Mouse (Mus musculus): ENCODE measurements at regions not wholly inside any gene's neighbourhood (a gene's known extent, or its start where the extent isn't known, plus 50 kb on each side); places are given as distances from the start of the nearest gene placed in this dataset.

DNA sequence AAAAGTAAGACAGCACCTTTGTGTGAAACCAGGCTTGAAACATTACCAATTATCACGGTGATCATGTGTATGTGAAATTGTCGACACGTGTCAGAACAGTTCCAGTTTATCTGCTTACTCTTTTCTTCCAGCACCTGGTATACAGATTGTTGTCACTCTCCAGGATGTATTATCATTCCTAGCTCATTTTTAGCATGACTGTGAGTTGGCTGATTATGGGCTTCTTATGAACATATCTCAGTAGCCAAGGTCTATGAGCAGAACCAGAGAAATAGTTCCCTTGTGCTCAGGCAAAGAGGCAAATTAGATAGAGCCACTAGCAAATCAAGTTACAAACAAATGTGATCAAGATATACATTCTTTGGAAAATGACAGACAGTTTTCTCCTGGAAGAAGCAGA lies 70.2 kb upstream of the Adgra3 start:
- 25% methylated on average over 3 of the region's 3 CpGs for WGBS (ENCODE audit: insufficient replicate concordance)
- Histone ChIP-seq H3K27me3 (ENCODE audit: control insufficient read depth, insufficient read depth, low read length) (no peaks in the 10 kb centered on the region), H3K36me3 (replicated peaks; ENCODE audit: control insufficient read depth, insufficient read depth, low read depth) (no peaks in the 10 kb centered on the region), H3K4me1 (replicated peaks; ENCODE audit: control insufficient read depth in 2 of 2, insufficient read depth in 2 of 2, low read length in 1 of 2) (peaks cover 51 to 59% of the 10 kb centered on the region in 2 experiments), H3K27ac (peak overlapping the region; percentile 83), H3K9me3 (ENCODE audit: control insufficient read depth, low read length) (no peaks in the 10 kb centered on the region), H3K9ac (replicated peaks) (no peak overlapping the region), H3K4me3 (ENCODE audit: insufficient read depth in 1 of 2, low read depth in 2 of 2, low read length in 2 of 2) (no peak overlapping the region), H3K4me2 (ENCODE audit: low read depth) (peak overlapping the region; percentile 22; the same call in 1 of the 2 replicates)
- peak; percentile 68 for TF ChIP-seq EP300 (IDR thresholded peaks at IDR 0.05; ENCODE audit: low read depth)
- no peak for TF ChIP-seq CTCF (IDR thresholded peaks at IDR 0.05; ENCODE audit: low read depth)
- DNase-seq (ENCODE audit: low read depth in 3 of 3, low spot score in 3 of 3) (peak; percentile 39 to 57 (median 45)), ATAC-seq (ENCODE audit: insufficient read depth) (peak; percentile 14; the same call in 1 of the 2 replicates)

DNA sequence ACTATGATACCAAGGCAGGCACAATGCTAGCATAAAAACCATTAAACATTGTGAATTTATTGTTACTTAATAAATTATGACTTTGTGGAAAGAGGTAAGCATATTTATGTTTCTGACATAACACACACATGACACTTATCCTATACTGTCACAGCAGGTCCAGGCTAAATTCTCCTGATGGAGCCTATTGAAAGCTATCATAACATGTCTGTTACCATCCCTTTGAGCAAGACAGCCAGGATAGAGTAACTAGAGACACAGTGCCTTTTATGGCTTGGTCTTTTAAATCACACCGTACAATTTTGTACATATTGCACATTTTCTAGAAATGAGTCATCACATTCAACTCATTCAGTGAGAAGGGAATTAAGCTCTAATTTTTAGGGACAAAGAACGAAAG lies 67.8 kb upstream of the Adgra3 start:
- H3K9ac ChIP-seq (replicated peaks): peak overlapping the region; percentile 53; the same call in 1 of the 2 replicates
- WGBS (ENCODE audit: insufficient replicate concordance): 66% methylated on average over 2 of the region's 2 CpGs
- no peaks in the 10 kb centered on the region for H3K9me3 ChIP-seq (ENCODE audit: control insufficient read depth, low read length)
- H3K36me3 ChIP-seq (replicated peaks; ENCODE audit: control insufficient read depth, insufficient read depth, low read depth): no peaks in the 10 kb centered on the region
- TF ChIP-seq EP300 (IDR thresholded peaks at IDR 0.05; ENCODE audit: low read depth) (no peak), CTCF (IDR thresholded peaks at IDR 0.05; ENCODE audit: low read depth) (no peak)
- peak overlapping the region; percentile 66 for H3K4me2 ChIP-seq (ENCODE audit: low read depth)
- DNase-seq (ENCODE audit: low read depth in 3 of 3, low spot score in 3 of 3) (no peak), ATAC-seq (ENCODE audit: insufficient read depth) (peak; percentile 47)
- no peak overlapping the region for H3K4me3 ChIP-seq (ENCODE audit: insufficient read depth in 1 of 2, low read depth in 2 of 2, low read length in 2 of 2)
- peak overlapping the region; percentile 94 for H3K27ac ChIP-seq
- H3K27me3 ChIP-seq (ENCODE audit: control insufficient read depth, insufficient read depth, low read length): no peaks in the 10 kb centered on the region
- H3K4me1 ChIP-seq (replicated peaks; ENCODE audit: control insufficient read depth in 2 of 2, insufficient read depth in 2 of 2, low read length in 1 of 2): peaks cover 55 to 66% of the 10 kb centered on the region in 2 experiments

GRCm38 (mm10) chr5:50126177-50126576 lies 67.4 kb upstream of the Adgra3 start:
- H3K9ac ChIP-seq (replicated peaks): no peak overlapping the region
- ATAC-seq (ENCODE audit: insufficient read depth) (peak; percentile 95), DNase-seq (ENCODE audit: low read depth in 3 of 3, low spot score in 3 of 3) (peak; percentile 86 to 89 (median 87))
- no peak overlapping the region for H3K4me3 ChIP-seq (ENCODE audit: insufficient read depth in 1 of 2, low read depth in 2 of 2, low read length in 2 of 2)
- peak overlapping the region; percentile 94 for H3K27ac ChIP-seq
- TF ChIP-seq EP300 (IDR thresholded peaks at IDR 0.05; ENCODE audit: low read depth) (peak; percentile 99), CTCF (IDR thresholded peaks at IDR 0.05; ENCODE audit: low read depth) (no peak)
- H3K4me1 ChIP-seq (replicated peaks; ENCODE audit: control insufficient read depth in 2 of 2, insufficient read depth in 2 of 2, low read length in 1 of 2): peaks cover 55 to 66% of the 10 kb centered on the region in 2 experiments
- H3K9me3 ChIP-seq (ENCODE audit: control insufficient read depth, low read length): no peaks in the 10 kb centered on the region
- peak overlapping the region; percentile 66 for H3K4me2 ChIP-seq (ENCODE audit: low read depth)
- no peaks in the 10 kb centered on the region for H3K27me3 ChIP-seq (ENCODE audit: control insufficient read depth, insufficient read depth, low read length)
- H3K36me3 ChIP-seq (replicated peaks; ENCODE audit: control insufficient read depth, insufficient read depth, low read depth): no peaks in the 10 kb centered on the region

- TF ChIP-seq CTCF (IDR thresholded peaks at IDR 0.05; ENCODE audit: low read depth) (no peak), EP300 (IDR thresholded peaks at IDR 0.05; ENCODE audit: low read depth) (no peak)
- Histone ChIP-seq H3K9me3 (ENCODE audit: control insufficient read depth, low read length) (no peaks in the 10 kb centered on the region), H3K36me3 (replicated peaks; ENCODE audit: control insufficient read depth, insufficient read depth, low read depth) (no peaks in the 10 kb centered on the region), H3K4me2 (ENCODE audit: low read depth) (peak overlapping the region; percentile 66), H3K27me3 (ENCODE audit: control insufficient read depth, insufficient read depth, low read length) (no peaks in the 10 kb centered on the region), H3K4me3 (ENCODE audit: insufficient read depth in 1 of 2, low read depth in 2 of 2, low read length in 2 of 2) (peak overlapping the region; percentile 28 to 29; a peak in 3 of 4 replicates), H3K27ac (peak overlapping the region; percentile 94), H3K9ac (replicated peaks) (peak overlapping the region; percentile 58), H3K4me1 (replicated peaks; ENCODE audit: control insufficient read depth in 2 of 2, insufficient read depth in 2 of 2, low read length in 1 of 2) (peaks cover 52 to 64% of the 10 kb centered on the region in 2 experiments)
- no peak for DNase-seq (ENCODE audit: low read depth in 3 of 3, low spot score in 3 of 3)
- WGBS (ENCODE audit: insufficient replicate concordance): 28% methylated on average over 2 of the region's 2 CpGs
- ATAC-seq (ENCODE audit: insufficient read depth): no peak; the same call in 1 of the 2 replicates
Measured at GRCm38 (mm10) chr5:50125676-50126075, 66.9 kb upstream of the Adgra3 start.

DNA sequence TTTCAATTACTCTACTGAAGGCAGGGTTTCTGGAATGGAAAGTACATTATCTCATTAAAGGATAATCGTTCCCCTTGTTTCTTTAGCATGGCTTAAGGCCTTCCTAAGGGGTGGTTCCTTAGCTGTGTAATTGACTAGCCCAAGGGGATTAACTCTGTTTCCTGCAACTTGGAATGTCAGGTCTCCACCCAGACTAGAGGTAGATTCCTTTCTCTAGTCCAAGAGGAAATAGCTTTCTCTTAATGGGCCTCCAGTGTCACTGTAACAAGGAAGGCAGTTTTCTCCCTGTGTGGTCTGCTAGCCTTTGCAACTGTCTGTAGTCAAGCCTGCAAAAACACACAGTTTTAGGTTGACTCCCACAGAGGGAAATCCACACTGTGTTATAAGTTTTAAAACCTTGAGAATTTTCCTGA lies 64.0 kb upstream of the Adgra3 start:
- no peak for ATAC-seq (ENCODE audit: insufficient read depth)
- TF ChIP-seq CTCF (IDR thresholded peaks at IDR 0.05; ENCODE audit: low read depth): no peak
- TF ChIP-seq EP300 (IDR thresholded peaks at IDR 0.05; ENCODE audit: low read depth): no peak
- 43% methylated on average over 1 of the region's 1 CpGs for WGBS (ENCODE audit: insufficient replicate concordance)

More for the DNA sequence above, 64.0 kb upstream of the Adgra3 start:
- no peaks in the 10 kb centered on the region for H3K27me3 ChIP-seq (ENCODE audit: control insufficient read depth, insufficient read depth, low read length)
- H3K4me3 ChIP-seq (ENCODE audit: insufficient read depth in 1 of 2, low read depth in 2 of 2, low read length in 2 of 2): no peak overlapping the region
- no peak for DNase-seq (ENCODE audit: low read depth in 3 of 3, low spot score in 3 of 3)
- peaks cover 40 to 46% of the 10 kb centered on the region in 2 experiments for H3K4me1 ChIP-seq (replicated peaks; ENCODE audit: control insufficient read depth in 2 of 2, insufficient read depth in 2 of 2, low read length in 1 of 2)
- no peaks in the 10 kb centered on the region for H3K36me3 ChIP-seq (replicated peaks; ENCODE audit: control insufficient read depth, insufficient read depth, low read depth)
- H3K9me3 ChIP-seq (ENCODE audit: control insufficient read depth, low read length): no peaks in the 10 kb centered on the region
- H3K4me2 ChIP-seq (ENCODE audit: low read depth): no peak overlapping the region
- H3K27ac ChIP-seq: peak overlapping the region; percentile 28; the same call in 1 of the 2 replicates
- no peak overlapping the region for H3K9ac ChIP-seq (replicated peaks)
